Mouse (Mus musculus) c-Kit-positive CD71-negative TER-119-negative erythroid progenitor cells, embryonic 14.5 days (primary cell): Measurements from ENCODE around the gene Acyp1.

ENCODE experiments used
- DNase-seq: peaks from one replicate; pipeline ENCODE4 v3.0.0-alpha.2; 2013; ENCODE audit warnings: low read depth

Acyp1 gene

DNA sequence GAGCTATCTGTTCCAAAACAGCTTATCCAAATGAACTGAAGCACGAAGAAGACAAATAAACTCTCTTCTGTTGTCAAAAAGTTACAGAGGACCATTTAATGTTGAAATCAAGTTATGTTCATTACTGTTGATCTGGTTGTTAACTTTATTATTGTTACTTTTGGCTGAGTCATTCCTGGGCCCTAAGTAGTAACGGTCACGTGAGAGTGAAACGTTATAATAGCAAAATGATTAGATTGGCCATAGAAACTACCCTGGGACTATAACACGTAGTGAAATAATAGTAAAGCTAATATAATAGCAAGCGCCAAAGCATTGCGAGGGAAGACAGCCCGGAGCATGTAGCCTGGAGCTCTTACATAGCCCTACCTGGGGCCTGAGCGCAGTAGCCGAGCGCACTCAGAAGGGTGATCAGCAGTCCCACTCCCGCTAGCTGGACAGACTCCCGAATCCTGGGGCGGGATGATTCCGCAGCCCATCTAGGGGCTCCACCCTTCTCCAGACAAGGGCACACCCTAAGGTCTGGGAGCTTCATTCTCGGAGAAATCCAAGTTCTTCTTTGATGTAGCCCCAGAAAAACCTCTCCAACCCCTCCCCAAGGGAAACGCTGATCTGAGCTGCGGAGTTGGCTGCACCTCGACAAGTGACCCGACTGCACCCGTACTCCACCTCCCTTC, at the start of gene Acyp1:
Acyp1 (minus strand) TSS at position 630 of the 677 bp plus-strand sequence.
- DNase-seq, result no peak

DNA sequence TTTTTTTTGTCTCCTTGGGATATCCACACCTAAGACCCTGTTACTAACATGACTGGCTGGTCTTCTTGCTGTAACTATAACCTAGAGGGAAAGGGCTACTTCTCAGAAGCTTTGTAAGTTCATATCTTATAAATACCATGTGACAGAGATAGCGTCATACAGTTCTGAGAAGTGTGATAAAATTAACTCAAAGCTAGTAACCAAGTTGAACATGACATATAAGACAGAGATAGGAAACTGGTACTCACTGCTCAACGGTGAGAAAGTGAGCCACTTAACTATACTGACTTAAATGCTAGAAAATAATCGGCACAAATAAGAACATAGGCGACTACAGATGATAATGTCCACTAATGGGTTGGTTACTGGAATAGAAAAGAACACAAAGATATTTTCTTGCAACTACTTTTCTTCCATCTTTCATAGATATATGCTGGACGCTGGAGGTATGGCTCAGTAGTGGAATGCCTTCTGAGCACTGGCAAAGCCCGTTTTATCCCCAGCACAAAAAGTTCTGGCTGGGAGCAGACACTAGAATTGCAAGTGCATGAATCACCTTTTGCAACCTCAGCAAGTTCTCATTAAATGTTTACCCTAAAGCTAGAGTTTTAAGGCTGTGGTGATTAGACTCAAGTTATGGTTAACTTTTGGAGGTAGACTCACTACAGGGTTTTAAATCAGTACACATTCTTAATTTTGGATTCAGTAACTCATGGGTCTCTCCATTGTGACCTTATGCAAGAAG, 49.5 kb upstream of the Acyp1 start:
- DNase-seq, result no peak

DNA sequence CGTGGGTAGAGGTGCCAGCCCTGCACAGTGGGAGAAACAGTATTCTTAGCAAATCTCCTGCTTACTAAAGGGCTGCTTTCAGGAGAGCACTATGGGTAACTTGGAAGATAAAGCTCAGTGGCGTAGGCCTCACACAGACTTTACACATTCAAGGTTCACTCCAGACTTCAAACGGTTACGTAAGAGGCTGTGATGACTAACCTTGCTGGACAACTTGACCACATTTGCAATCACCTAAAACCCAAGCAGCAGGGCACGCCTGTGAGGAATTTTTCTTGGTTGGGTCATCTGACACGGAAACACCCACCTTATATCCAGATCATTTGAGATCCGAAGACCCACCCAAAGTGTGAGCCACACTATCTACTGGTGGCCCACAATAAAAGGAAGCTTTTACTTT, 41.9 kb upstream of the Acyp1 start:
- DNase-seq, result no peak

DNA sequence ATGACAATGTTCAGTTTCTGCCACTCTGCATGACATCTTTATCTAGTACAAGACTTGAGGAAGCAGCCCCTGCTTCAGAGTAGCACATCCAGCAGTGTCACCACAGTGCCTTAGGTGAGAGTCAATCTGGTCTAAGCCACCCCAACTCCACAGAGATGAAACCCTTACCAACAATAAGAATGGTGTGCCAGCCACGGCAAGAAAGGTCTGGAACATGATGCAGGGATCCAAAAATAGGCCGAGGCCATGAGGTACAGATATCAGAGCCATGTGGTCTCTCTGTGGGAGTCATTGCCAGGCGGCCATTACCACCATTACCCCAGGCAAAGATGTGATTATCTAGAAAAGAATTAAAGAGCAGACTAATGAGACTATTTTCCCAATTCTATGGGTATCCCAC, 20.4 kb upstream of the Acyp1 start:
- no peak for DNase-seq

DNA sequence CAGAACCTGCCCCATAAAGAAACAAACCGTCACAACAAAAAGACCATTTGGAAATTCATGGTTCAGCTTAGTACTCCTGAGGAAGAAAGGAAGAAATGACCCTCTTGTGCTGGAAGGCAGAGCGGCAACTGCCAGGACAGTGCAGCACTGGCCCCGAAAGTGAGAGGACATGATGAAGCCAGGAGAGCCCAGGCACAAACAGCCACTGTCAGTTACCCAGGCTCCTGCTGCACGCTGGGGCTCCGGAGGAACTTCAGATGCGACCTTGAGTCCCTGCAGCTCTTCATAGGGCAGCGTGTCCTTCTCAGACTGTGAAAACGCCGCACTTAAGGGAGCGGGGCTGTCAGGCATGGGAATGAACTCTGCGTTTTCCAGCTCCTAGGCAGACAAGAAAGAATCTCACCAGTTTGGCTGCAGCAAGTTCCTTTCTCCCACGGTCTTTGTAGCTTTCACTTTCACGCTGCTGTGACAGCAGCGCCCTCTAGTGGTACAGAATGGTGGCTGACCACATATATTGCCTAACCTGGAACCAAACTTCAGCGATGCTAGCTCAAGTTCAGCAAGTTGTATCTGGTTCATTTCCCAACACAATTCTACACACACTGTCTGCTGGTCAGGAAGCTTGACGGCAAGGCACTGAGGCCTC, 17.1 kb upstream of the Acyp1 start:
- DNase-seq, result peak; percentile 89

DNA sequence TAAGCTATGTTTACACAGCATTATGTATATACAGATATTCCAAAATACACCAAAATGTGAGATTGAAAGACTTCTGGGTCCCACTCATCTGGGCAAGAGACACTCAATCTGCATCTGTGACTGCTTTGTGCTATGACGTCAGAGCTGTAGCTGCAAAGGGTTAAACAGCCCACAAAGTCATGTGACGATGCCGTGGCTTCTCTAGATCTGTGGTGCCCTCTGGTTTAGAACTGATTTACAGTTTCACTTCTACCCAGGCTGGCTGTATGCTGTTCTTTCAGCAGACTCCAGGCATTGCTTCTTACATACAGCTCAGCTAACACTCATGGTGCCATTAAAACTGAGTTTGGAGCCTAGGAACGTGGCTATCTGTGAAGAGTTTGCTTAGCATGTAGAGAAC, 16.5 kb upstream of the Acyp1 start:
- no peak for DNase-seq

DNA sequence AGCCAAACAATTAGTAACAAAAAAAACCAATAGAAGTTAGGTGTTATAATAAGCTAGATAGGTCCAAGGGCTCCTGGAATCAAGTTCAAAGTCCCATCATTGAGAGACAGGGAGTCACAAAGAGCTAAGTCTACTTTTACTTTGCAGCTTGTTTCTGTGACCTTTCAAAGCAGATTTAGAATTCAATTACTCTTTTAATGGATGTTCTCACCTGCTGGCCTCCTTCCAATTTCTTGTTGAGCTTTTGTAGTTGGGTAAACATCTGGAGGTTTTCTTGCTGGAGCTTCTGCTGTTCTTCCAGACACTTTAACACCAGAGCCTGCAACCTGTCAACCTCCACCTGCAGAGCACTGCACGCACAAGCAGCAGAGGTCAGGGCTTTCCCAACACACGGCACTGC, 15.0 kb upstream of the Acyp1 start:
- no peak for DNase-seq

DNA sequence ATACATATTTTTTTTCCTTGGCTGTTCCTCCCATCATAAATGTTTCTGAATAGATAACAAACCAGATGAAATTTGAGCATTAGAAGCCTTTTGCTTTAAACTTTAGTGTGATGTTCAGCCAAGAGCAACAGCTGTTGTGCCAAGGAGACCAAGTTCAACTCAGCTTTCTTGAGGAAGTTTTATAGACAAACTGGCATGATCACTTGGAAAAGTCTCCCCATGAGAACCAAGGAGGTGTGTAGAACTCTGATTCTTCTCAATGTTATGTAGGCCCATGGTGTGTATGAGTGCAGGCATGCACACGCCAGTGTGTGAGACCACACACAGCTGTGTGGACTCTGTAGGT, 10.6 kb upstream of the Acyp1 start:
- no peak for DNase-seq

DNA sequence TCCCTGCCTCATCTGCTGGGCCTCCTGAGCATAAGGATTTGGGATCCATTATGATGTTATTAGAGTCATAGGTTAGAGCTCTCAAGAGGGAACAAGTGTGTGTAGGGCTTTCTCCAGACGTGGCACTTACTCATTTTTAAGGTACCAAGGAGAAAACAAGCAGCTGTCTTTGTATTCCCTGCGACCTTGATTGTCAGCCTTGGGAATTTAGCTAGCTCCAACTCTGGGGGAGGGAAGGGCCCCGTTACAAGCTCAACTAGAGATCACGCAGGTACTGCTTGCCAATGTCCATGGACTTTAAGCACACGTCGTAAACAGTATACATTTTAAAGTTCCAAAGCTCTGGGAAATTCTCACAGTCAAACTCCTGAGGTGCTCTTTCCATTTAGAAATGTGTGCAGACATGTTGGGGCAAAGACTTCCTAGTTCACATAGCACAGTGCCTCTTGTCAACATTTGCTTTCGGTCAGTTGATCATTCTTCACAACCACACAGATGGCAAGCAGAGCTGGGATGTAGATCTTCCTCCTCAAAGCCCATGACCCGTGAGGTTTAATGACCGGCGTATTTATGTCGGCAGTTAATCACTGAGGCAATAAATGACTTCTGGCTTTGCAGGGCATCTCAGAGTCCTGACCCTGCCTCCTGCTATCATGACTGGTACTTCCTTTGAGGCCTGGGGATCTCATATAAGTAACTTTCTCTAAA, 10.0 kb upstream of the Acyp1 start:
- no peak for DNase-seq

DNA sequence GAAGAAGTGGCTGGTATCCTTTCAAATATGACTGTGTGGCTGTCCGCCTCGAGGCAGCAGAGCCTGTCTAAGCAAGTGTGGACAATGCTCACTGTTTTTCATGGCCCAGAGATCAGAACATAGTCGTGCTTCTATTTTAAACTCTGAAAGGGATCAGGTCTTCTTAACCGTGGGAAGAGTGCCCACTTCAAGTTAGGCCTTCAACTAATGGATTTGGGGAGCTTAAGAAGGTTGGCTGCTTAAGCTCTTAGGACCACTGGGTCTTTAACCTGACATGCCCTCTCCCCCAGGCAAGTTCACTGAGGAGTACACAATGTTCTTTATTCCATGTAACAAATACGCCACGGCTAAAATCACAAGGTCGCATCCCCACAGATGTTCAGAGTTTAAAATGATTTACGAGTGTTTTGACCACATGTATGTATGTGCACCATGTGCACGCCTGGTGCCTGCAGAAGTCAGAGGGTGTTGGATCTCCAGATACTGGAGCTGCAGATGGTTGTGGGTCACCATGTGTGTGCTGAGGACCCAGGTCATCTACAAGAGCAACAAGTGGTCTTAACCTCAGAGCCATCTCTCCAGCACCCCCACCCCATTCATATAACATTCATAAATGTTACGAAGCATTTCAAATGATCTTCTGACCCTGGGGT, 9.2 kb upstream of the Acyp1 start:
- DNase-seq, result no peak

DNA sequence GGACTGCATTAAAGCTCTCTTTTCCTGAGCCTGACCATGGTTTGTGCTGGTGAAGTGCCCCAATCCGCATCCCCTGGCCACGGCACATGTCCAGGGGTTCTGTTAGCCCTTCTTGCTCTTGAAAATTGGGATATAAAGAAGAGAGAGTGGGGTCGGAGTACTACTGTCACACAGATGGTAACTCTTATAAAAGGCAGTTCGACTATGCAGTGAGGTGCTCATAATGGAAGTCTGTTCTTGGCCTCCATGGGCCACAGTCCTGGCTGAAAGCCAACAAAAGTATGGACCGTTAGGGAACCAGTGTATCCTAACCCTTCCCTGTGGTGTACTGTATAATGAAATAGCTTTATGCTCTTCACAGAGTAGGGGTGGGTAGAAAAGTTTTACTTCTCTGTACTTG, 8.7 kb upstream of the Acyp1 start:
- no peak for DNase-seq

DNA sequence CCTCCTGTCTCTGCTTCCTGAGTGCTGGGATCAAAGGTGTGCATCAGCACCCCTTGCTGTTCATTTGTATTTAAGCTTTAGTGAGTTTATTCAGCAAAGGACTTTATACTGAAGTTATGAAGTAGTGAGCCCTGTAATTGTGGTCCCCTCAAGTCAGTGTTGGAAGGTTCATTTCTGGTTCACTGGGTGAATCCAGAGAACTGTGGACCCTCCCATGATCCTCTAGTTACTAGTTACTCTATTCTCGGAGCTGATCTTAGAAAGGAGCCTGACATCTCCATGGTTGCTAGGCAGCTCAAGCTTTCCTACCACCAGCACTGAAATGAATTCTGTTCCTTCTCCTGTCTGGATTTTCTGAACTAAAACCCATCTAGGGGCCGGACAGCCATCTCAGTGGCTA, 7.3 kb upstream of the Acyp1 start:
- no peak for DNase-seq

DNA sequence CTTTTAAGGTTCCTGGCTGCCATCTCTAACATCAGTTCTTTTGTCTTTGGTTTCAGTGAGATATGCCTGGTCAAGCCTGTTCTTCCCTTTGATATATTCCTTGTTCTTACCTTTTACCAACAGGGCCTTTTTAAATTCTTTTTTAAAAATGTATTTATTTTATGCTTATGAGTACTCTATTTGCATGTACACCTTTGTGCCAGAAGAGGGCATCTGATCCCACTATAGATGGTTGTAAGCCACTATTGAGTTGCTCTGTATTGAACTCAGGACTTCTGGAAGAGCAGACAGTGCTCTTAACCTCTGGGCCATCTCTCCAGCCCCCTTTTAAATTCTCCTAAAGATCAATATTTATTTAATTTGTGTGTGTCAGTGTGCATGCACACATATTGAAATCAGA, 4.7 kb upstream of the Acyp1 start:
- no peak for DNase-seq

DNA sequence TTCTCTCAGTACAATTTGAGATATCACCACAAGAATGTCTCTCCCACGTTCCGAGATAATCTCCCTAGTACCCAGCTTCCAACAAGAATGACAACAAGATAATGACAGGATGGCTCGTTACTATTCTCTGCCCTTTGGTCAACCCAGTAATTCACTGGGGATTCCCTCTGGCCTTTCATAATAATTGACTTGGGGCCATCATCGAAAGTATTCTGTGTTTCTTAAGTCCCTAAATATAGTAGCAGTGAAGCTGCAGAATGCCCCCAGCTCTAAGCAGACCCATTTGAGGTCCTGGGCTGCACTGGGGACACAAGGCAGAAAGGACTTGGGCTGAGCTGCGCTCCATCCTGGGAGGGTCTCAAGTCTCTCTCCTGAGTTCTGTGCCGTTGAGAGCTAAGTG, 4.0 kb upstream of the Acyp1 start:
- no peak for DNase-seq

DNA sequence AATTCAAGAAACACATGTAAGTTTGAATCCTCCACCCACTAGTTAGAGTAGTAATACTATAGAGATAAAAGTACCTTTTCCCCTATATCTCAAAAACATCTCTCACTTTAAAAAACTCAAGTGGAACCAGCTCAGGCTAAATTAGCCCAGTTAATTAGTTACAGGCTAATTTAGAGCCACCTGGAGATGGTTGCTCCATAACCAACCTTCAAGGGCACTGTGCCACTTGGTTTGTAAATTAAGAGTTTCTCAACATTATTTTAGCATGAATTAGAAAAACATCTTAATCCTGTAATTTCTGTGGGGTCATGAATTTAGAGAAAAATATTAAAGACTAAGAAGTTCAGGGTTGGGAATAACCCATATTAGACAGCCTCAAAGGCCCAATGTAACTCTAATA, 3.3 kb upstream of the Acyp1 start:
- DNase-seq, result no peak

DNA sequence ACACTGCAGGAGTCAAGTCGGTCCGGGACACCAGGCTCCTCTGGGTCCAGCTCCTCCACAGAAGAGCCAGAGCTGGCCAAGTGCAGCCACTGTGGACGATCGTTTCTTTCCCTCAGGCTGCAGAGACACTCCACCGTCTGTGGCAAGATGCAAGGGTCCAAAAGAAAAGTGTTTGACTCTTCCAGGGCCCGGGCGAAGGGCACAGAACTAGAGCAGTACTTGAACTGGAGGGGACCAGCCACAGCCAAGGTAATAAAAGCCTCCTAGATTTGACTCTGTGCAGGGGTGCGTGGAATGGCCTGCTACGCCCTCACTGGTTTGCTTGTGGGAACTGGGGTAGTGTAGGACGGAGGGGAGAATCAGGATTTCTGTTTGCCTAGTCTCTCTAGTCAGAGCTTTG, 2.4 kb upstream of the Acyp1 start:
- DNase-seq, result no peak

DNA sequence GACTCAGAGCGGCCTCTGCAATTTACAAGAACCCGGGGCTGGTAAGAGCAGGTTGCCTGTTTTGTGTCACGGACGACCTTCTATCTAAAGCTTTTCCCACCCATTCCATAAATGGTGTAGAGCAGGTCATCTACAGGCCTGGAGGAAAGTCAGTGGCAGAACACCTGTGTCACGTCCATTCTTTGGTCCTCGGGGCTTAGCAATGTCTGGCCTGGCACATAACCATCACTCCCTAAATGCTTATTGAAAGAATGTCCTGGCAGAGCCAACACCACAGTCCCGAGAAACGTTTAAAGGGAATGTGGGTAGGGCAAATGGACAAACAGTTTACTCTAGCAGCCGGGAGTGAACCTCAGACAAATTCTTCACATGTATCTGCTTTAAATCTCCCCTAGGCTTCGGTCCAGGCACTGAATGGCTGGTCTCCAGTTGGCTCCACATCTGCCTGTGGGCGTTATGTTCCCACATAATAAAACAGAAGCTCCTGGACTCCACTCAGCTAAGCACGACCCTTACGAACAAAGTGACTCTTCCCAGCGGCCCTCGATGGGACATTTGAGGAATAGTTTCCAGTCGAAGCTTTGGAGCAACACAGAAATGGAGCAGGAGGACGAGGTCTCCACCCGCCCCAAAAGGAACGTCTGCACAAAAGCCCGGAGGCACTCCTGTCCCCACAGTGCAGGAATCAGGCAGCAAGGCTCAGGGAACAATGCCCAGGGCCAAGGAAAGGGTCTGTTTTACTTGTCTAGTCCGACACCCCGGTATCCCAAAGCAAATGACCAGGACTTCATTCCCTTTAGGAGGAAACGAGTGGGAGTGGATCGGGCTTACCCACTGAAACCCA, 1.1 kb upstream of the Acyp1 start:
- no peak for DNase-seq

DNA sequence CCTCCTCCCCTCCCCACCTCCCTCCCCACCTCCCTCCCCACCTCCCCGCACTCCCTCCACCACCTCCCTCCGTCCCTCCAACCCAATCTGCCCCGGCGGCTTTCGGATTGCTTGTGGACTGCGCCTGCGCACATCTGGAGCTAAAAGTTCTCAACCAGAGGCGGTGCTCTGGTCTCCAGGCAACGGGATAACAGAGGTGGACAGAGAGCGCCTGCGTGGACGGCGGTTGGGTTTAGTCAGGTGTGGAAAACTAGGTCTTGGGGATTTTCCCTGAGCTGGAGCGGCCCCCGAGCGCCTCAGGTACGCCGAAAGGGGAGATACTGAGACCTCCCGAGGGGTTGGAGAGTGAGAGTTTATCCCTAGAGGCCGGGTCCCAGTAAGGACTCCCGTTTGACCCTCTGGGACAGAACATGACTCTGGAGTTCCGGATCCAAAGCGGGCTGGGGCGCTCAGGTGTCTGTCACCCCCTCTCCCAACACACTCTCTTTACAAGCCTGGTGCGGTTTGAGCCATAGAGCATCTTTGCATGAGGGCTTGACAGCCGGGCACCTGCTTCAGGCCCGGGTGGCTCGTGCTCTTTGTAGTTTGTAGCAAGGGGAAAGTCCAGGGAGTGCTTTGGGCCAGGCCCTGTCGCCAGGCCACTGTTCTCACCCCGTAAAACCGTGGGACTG, 383 bp upstream of the Acyp1 start, which contains the start of gene Zc2hc1c:
Zc2hc1c (plus strand) TSS at position 106 of the 671 bp plus-strand sequence.
- DNase-seq, result no peak

DNA sequence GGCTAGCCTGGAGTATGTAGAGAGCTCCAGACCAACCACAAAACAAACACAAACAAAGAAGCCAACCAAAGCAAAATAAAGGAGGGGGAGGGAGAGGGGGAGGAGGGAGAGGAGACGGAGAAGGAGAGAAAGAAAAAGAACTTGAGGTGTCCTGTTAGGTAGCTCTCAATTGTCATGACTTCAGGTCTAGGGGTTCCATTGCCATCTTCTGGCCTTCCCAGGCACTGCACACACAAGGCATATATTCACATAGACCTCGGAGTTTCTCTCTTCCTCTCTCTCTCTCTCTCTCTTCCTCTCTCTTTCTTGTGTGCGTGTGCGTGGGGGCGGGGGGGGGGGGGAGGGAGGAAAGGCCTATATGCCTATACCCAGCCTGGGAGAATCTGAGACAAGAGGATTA, 1.3 kb downstream of the Acyp1 start:
- no peak for DNase-seq

DNA sequence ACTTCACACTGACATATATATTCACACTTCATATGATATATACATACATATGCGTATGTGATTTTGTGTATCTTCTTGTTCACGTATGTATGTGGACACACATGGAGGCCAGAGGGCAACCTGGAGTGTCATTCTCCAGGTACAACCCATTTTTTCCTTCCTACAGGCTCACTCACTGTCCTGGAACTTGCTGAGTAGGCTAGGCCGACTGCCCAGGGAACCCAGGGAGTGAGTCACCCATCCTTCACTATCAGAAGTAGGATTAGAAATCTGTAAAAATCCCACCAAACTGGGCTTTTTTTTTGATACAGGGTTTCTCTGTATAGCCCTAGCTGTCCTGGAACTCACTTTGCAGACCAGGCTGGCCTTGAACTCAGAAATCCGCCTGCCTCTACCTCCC, 3.2 kb downstream of the Acyp1 start:
- DNase-seq, result no peak

DNA sequence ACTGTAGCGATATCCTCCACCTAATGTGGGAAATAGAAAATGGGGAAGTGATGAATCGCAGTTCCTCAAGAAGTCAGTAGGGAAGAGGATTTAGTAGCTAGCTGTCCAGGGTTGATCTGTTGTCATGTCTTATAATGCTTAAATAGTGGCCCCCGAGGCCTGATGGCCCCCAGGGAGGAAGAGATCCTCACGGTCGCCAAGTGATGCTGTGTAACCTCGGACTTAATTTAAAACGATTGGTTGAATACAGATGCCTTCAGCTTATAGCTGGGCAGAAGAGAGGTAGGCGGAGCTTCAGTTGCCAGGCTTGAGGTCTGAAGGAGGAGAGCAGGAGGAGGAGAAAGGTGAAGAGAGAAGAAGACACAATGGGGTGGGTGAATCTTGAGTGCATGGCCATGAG, 3.9 kb downstream of the Acyp1 start:
- no peak for DNase-seq
